Mouse (Mus musculus) lung, postnatal 4 days (tissue): ENCODE measurements around the gene Pigyl.

Experiments used
- DNase-seq, 2 experiments: peaks; one replicate each; pipeline ENCODE4 v3.0.0; 2021

The Pigyl gene

GRCm38 (mm10) chr9:22156497-22157245 lies at the start of gene Pigyl:
Pigyl (plus strand) TSS chr9:22156846.
- DNase-seq, result peak; percentile 99 to 100

GRCm38 (mm10) chr9:22108194-22108593 lies 48.5 kb upstream of the Pigyl start:
- no peak for DNase-seq

- no peak for DNase-seq
Measured at GRCm38 (mm10) chr9:22115635-22116034, 41.0 kb upstream of the Pigyl start.

GRCm38 (mm10) chr9:22116086-22116485 lies 40.6 kb upstream of the Pigyl start:
- DNase-seq, result no peak

- peak; percentile 94 for DNase-seq
Measured at GRCm38 (mm10) chr9:22116740-22117426, 39.8 kb upstream of the Pigyl start, which contains the start of gene Elof1. Elof1 (minus strand) TSS chr9:22117172.

- peak in 1 of 2 experiments; percentile 72 for DNase-seq
Measured at GRCm38 (mm10) chr9:22117754-22118456, 38.7 kb upstream of the Pigyl start.

GRCm38 (mm10) chr9:22119543-22119942 lies 37.1 kb upstream of the Pigyl start:
- DNase-seq, result no peak

GRCm38 (mm10) chr9:22121545-22121944 lies 35.1 kb upstream of the Pigyl start:
- no peak for DNase-seq

- DNase-seq, result no peak
Measured at GRCm38 (mm10) chr9:22122005-22122404, 34.6 kb upstream of the Pigyl start.

GRCm38 (mm10) chr9:22123069-22123609 lies 33.5 kb upstream of the Pigyl start:
- no peak for DNase-seq

GRCm38 (mm10) chr9:22124169-22124568 lies 32.5 kb upstream of the Pigyl start:
- no peak for DNase-seq

- peak in 1 of 2 experiments; percentile 50 for DNase-seq
Measured at GRCm38 (mm10) chr9:22125246-22126027, 31.2 kb upstream of the Pigyl start.

GRCm38 (mm10) chr9:22131226-22131981 lies 25.2 kb upstream of the Pigyl start:
- DNase-seq, result peak; percentile 63 to 69

- no peak for DNase-seq
Measured at GRCm38 (mm10) chr9:22132220-22132619, 24.4 kb upstream of the Pigyl start.

GRCm38 (mm10) chr9:22134246-22134890 lies 22.3 kb upstream of the Pigyl start:
- no peak for DNase-seq

- no peak for DNase-seq
Measured at GRCm38 (mm10) chr9:22134988-22135643, 21.5 kb upstream of the Pigyl start.

- DNase-seq, result no peak
Measured at GRCm38 (mm10) chr9:22135644-22136390, 20.8 kb upstream of the Pigyl start, which contains the start of gene Acp5. Acp5 (minus strand) TSS chr9:22135711.

GRCm38 (mm10) chr9:22136765-22137547 lies 19.7 kb upstream of the Pigyl start:
- no peak for DNase-seq

GRCm38 (mm10) chr9:22138480-22138879 lies 18.2 kb upstream of the Pigyl start:
- peak in 1 of 2 experiments; percentile 40 for DNase-seq
